Mouse (Mus musculus) intestine, postnatal 0 days (tissue): ENCODE data around the gene Csgalnact2. TPM values are rescaled to one million over a fixed set of nuclear protein-coding genes. Genes with fewer than 3 reads are reported as not detected.

ENCODE experiments used
- ATAC-seq: fragments of 200-750 bp; cut with Nextera tagmentation; 2 replicates; pipeline ENCODE4 v1.8.0; 2017; ENCODE audit warnings: mild to moderate bottlenecking, moderate TSS enrichment, moderate library complexity
- H3K27ac ChIP-seq: fragments of 300-500 bp; sonication (generic); 2 replicates; pipeline ENCODE4 v1.5.1; 2014; ENCODE audit warnings: mild to moderate bottlenecking, low read depth, low read length, moderate library complexity
- H3K27me3 ChIP-seq: fragments of 300-500 bp; sonication (generic); replicated peaks from 2 replicates; pipeline ENCODE4 v1.6.1; 2014; ENCODE audit warnings: low read length, mixed read lengths; ENCODE audit not compliant: control insufficient read depth, insufficient read depth
- H3K36me3 ChIP-seq: fragments of 300-500 bp; sonication (generic); 2 replicates; pipeline ENCODE4 v1.6.1; 2014; ENCODE audit warnings: mild to moderate bottlenecking, moderate library complexity; ENCODE audit not compliant: control insufficient read depth, insufficient read depth
- H3K4me1 ChIP-seq: fragments of 300-500 bp; sonication (generic); replicated peaks from 2 replicates; pipeline ENCODE4 v1.6.1; 2014; ENCODE audit warnings: antibody characterized with exemption, low read length, mixed read lengths; ENCODE audit not compliant: control insufficient read depth, insufficient read depth
- H3K4me2 ChIP-seq: fragments of 300-500 bp; sonication (generic); replicated peaks from 2 replicates; pipeline ENCODE4 v1.6.1; 2014; ENCODE audit warnings: low read depth, mild to moderate bottlenecking, moderate library complexity
- H3K4me3 ChIP-seq: fragments of 300-500 bp; sonication (generic); 2 replicates; pipeline ENCODE4 v1.5.1; 2014; ENCODE audit warnings: low read depth, low read length
- H3K9ac ChIP-seq: fragments of 300-500 bp; sonication (generic); 2 replicates; pipeline ENCODE4 v1.6.1; 2014; ENCODE audit warnings: mild to moderate bottlenecking, low read depth, low read length
- H3K9me3 ChIP-seq: fragments of 300-500 bp; sonication (generic); 2 replicates; pipeline ENCODE4 v1.6.1; 2016; ENCODE audit warnings: mixed run types; ENCODE audit not compliant: control insufficient read depth
- CTCF ChIP-seq: sonication (generic); IDR thresholded peaks from 2 replicates; pipeline ENCODE4 v1.5.1; 2016; ENCODE audit warnings: low read depth, mild to moderate bottlenecking, control low read depth, antibody characterized with exemption, moderate library complexity
- WGBS: fragments of 180-500 bp; shearing (Covaris S2); extraction: QIAGEN DNeasy Blood & Tissue Kit; methylation state at CpG from one replicate; pipeline ENCODE4 v1.1.7; 2014; 5-methylcytosine and 5-hydroxymethylcytosine counted together
- polyA plus RNA-seq: library from polyadenylated mRNA; unstranded; fragments of >200 nt; fragmentation: Nextera tagmentation; extraction: Ambion mirVana; gene quantifications from 2 replicates; pipeline ENCODE4 v1.2.1, GENCODE M21; 2015

Csgalnact2 gene
- polyA plus RNA-seq, 1 experiment from 2014 or later, result 7.0 TPM

GRCm38 (mm10) chr6:118082384-118082783 is 56.6 kb downstream of the Csgalnact2 start:
- Histone ChIP-seq H3K9me3 (no peaks in the 10 kb centered on the region), H3K9ac (no peak overlapping the region), H3K36me3 (no peaks in the 10 kb centered on the region), H3K4me2 (no peak overlapping the region), H3K4me1 (no peaks in the 10 kb centered on the region), H3K27ac (no peak overlapping the region), H3K4me3 (no peak overlapping the region), H3K27me3 (no peaks in the 10 kb centered on the region)
- no peak for TF ChIP-seq CTCF
- WGBS, result 75% methylated on average over 3 of the region's 3 CpGs
- no peak for ATAC-seq

GRCm38 (mm10) chr6:118080711-118081110 is 58.2 kb downstream of the Csgalnact2 start:
- Histone ChIP-seq H3K4me3 (no peak overlapping the region), H3K36me3 (no peaks in the 10 kb centered on the region), H3K4me2 (no peak overlapping the region), H3K9ac (no peak overlapping the region), H3K27ac (no peak overlapping the region), H3K4me1 (no peaks in the 10 kb centered on the region), H3K27me3 (no peaks in the 10 kb centered on the region), H3K9me3 (no peaks in the 10 kb centered on the region)
- 87% methylated on average over 4 of the region's 4 CpGs for WGBS
- no peak for ATAC-seq
- no peak for TF ChIP-seq CTCF

DNA sequence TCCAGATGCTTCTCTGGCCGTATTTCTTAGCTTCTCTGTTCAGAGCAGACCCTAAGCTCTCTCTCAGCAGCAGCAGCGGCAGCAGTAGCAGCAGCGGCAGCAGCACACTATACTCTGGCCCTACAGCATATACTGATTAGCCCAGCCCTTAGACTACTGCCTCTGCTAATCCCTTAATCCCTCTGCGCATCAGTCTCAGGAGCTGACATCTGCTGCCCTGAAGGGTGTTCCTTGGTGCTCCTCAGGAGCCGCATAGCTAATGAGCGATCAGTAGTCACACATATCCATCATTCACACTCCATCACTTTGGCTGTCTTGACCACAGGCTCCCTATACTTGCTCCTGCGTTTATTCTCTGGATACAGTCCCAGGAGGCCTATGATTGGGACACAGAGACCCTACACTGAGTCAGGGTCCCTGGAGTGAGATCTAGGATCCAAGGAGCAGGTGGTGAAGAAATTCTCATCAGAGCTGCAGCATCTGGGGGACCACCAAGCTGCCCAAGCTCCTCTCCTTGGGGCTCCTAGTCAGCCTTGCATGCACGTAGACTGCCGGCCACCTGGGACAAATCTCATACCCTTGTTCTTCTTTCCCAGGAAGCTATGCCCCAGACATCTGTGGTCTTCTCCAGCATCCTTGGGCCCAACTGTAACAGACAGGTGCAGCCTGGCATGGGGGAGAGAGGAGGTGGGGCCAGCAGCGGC is 59.0 kb downstream of the Csgalnact2 start:
- H3K4me1 ChIP-seq, result no peaks in the 10 kb centered on the region
- H3K9ac ChIP-seq, result no peak overlapping the region
- H3K27ac ChIP-seq, result no peak overlapping the region
- H3K4me3 ChIP-seq, result no peak overlapping the region
- H3K4me2 ChIP-seq, result no peak overlapping the region
- no peaks in the 10 kb centered on the region for H3K9me3 ChIP-seq
- TF ChIP-seq CTCF, result no peak
- H3K27me3 ChIP-seq, result no peaks in the 10 kb centered on the region
- H3K36me3 ChIP-seq, result no peaks in the 10 kb centered on the region
- ATAC-seq, result no peak
- WGBS, result 68% methylated on average over 10 of the region's 10 CpGs

GRCm38 (mm10) chr6:118079292-118079691 is 59.6 kb downstream of the Csgalnact2 start:
- 68% methylated on average over 3 of the region's 3 CpGs for WGBS

GRCm38 (mm10) chr6:118078751-118079150 is 60.2 kb downstream of the Csgalnact2 start:
- H3K36me3 ChIP-seq, result no peaks in the 10 kb centered on the region
- ATAC-seq, result no peak
- H3K4me3 ChIP-seq, result no peak overlapping the region
- no peak overlapping the region for H3K4me2 ChIP-seq
- no peaks in the 10 kb centered on the region for H3K27me3 ChIP-seq
- H3K9ac ChIP-seq, result no peak overlapping the region
- H3K4me1 ChIP-seq, result no peaks in the 10 kb centered on the region
- H3K9me3 ChIP-seq, result no peaks in the 10 kb centered on the region
- no peak overlapping the region for H3K27ac ChIP-seq
- TF ChIP-seq CTCF, result no peak
- 64% methylated on average over 10 of the region's 10 CpGs for WGBS

More at GRCm38 (mm10) chr6:118079292-118079691, 59.6 kb downstream of the Csgalnact2 start:
- Histone ChIP-seq H3K4me2 (no peak overlapping the region), H3K4me1 (no peaks in the 10 kb centered on the region), H3K9ac (no peak overlapping the region), H3K36me3 (no peaks in the 10 kb centered on the region), H3K27ac (no peak overlapping the region), H3K4me3 (no peak overlapping the region), H3K9me3 (no peaks in the 10 kb centered on the region), H3K27me3 (no peaks in the 10 kb centered on the region)
- no peak for ATAC-seq
- no peak for TF ChIP-seq CTCF

DNA sequence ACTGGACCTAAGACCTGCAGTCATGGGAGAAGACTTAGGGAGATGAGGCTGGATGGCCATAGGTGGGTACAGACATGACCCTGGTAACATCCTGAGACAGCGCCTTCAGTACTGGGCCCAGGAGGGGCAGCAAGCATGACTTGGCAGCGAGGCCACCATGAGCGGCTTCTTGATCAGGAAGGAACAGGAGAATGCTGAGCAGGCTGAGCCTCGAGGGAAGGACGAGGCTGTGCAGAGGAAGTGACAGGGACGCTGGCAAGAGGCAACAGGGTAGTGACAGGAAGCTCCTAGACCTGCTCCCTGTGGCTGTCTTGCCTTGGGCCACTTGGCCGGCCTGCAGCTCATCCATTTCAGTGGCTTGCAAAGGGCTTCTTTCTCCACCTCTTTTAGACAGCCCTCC is 61.5 kb downstream of the Csgalnact2 start:
- Histone ChIP-seq H3K27me3 (no peaks in the 10 kb centered on the region), H3K4me1 (no peaks in the 10 kb centered on the region), H3K36me3 (no peaks in the 10 kb centered on the region), H3K27ac (no peak overlapping the region), H3K9me3 (no peaks in the 10 kb centered on the region), H3K4me2 (no peak overlapping the region), H3K4me3 (no peak overlapping the region), H3K9ac (no peak overlapping the region)
- TF ChIP-seq CTCF, result no peak
- 74% methylated on average over 7 of the region's 7 CpGs for WGBS
- no peak for ATAC-seq
